Mouse (Mus musculus): ENCODE data around the gene Tbxa2r.

GRCm38 (mm10) chr10:81326858-81327257 is 1.7 kb upstream of the Tbxa2r start:
- TF ChIP-seq CTCF (IDR thresholded peaks at IDR 0.05; ENCODE audit: low read depth, low read length) (no peak), POLR2A (IDR thresholded peaks at IDR 0.05; ENCODE audit: extremely low read depth, insufficient read depth, low read length) (no peak)
